Mouse (Mus musculus): ENCODE data around the gene Gcm1. TPM values are rescaled to one million over a fixed set of nuclear protein-coding genes. Genes with fewer than 3 reads are reported as not detected.

Gcm1 gene
- polyA plus RNA-seq, 1 experiment from 2014 or later, result not detected

DNA sequence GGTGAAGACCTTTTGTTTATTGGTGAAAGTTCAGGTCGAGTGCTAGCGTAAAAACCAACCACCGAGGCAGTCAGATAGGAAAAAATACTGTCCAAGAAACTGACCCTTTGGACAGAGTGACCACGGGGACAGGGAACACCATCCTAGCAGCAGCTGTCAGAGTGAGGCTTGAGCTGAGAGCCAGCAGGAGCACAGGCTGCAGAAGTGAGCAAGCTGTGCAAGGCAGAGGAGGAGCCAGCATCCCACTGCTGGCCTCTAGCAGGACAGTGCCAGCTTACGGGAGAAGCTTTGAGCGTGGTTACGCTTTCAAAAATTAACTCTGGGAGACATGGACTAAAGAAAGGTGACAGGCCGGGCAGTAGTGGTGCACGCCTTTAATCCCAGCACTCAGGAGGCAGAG lies 36.0 kb downstream of the Gcm1 start:
- no peaks in the 10 kb centered on the region for H3K4me1 ChIP-seq
- H3K36me3 ChIP-seq, result peaks cover 45% of the 10 kb centered on the region
- no peaks in the 10 kb centered on the region for H3K27me3 ChIP-seq (replicated peaks)
- 90% methylated on average over 9 of the region's 9 CpGs for WGBS
- no peak overlapping the region for H3K27ac ChIP-seq
- no peak overlapping the region for H3K4me3 ChIP-seq
- no peak overlapping the region for H3K4me2 ChIP-seq (replicated peaks)
- no peaks in the 10 kb centered on the region for H3K9me3 ChIP-seq
- no peak overlapping the region for H3K9ac ChIP-seq
- no peak for ATAC-seq (ENCODE audit: low FRiP score, low read depth)

DNA sequence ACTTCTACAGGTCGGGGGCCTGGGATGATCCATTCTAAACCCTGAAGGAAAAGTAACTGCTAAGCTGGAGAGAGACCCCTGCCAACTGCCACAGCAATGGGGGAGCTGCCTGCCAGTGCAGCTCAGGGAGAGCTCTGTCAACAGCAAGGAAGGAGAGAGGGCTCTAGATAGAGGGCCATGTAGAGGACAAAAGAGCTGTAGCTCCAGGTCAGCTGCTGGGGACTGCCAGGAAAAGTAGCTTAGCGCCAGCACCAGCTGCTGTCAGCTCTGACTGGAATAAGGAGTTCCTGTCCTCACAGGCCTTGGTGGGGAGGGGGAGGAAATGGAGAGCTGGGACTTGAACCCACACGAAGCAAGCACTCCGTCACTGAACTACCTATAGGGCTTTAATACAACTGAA lies 36.8 kb downstream of the Gcm1 start:
- Histone ChIP-seq H3K27ac (no peak overlapping the region), H3K4me1 (no peaks in the 10 kb centered on the region), H3K36me3 (peaks cover 46% of the 10 kb centered on the region), H3K9me3 (no peaks in the 10 kb centered on the region), H3K9ac (no peak overlapping the region), H3K27me3 (replicated peaks) (no peaks in the 10 kb centered on the region), H3K4me3 (no peak overlapping the region), H3K4me2 (replicated peaks) (no peak overlapping the region)
- 78% methylated on average over 4 of the region's 4 CpGs for WGBS
- no peak for ATAC-seq (ENCODE audit: low FRiP score, low read depth)

DNA sequence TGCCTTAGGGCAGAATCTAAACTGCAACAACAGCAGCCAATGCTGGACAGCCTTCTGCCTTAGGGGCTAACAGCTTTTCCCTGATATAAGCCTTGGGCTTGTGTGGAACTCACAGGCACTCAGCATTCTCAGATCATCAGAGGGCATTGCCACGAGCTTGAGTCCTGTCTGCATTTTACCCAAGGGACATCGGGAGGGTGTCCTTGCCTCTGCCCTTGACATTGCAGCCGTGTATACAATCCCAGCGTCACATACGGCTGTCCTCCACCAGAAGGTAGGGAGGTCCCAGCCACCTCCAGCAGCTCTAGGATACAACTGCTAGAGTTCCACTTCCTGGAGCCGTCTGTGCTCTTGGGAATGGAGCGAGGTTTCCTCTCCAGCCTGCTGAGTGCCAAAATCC lies 37.2 kb downstream of the Gcm1 start:
- peaks cover 42% of the 10 kb centered on the region for H3K36me3 ChIP-seq
- 86% methylated on average over 7 of the region's 7 CpGs for WGBS
- H3K27ac ChIP-seq, result no peak overlapping the region
- ATAC-seq (ENCODE audit: low FRiP score, low read depth), result no peak
- no peaks in the 10 kb centered on the region for H3K27me3 ChIP-seq (replicated peaks)
- H3K4me3 ChIP-seq, result no peak overlapping the region
- H3K9me3 ChIP-seq, result no peaks in the 10 kb centered on the region
- H3K9ac ChIP-seq, result no peak overlapping the region
- H3K4me2 ChIP-seq (replicated peaks), result no peak overlapping the region
- H3K4me1 ChIP-seq, result no peaks in the 10 kb centered on the region

DNA sequence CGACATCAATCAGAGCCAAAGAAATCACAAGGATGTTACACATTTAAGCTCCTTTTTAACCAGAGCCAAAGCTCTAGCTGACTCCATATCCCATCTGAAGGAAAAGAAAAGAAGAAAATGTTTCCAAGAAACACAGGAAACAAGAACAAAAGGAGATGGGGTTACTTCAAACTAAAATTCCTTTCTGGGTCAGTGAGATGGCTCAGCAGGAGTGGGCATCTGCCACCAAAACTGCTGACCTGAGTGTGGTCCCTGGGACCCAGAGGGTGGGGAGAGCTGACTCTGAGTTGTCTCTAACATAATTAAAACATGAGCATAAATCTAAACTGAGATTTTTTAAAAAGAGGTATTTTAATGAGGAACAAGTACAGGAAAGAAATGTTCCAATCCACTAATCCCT lies 38.2 kb downstream of the Gcm1 start:
- H3K4me2 ChIP-seq (replicated peaks), result no peak overlapping the region
- no peaks in the 10 kb centered on the region for H3K4me1 ChIP-seq
- no peak overlapping the region for H3K27ac ChIP-seq
- no peak overlapping the region for H3K4me3 ChIP-seq
- WGBS, result 93% methylated on average over 1 of the region's 1 CpGs
- H3K9me3 ChIP-seq, result no peaks in the 10 kb centered on the region
- H3K36me3 ChIP-seq, result peaks cover 35% of the 10 kb centered on the region
- ATAC-seq (ENCODE audit: low FRiP score, low read depth), result no peak
- no peaks in the 10 kb centered on the region for H3K27me3 ChIP-seq (replicated peaks)
- no peak overlapping the region for H3K9ac ChIP-seq

DNA sequence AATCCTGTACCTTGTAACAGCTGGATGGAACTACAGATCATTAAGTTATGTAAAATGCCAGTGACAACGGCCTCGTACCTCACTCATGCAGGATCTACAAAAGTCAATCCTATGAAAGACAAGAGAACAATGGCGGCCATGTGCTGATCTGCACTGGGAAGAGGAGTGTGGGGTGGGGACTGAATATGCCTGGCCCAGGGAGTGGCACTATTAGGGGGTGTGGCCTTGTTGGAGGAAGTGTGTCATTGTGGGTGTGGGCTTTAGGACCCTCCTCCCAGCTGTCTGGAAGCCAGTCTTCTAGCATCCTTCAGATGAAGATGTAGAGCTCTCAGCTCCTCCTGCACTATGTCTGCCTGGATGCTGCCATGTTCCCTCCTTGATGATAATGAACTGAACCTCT lies 38.9 kb downstream of the Gcm1 start:
- ATAC-seq (ENCODE audit: low FRiP score, low read depth), result no peak
- Histone ChIP-seq H3K9me3 (no peaks in the 10 kb centered on the region), H3K4me3 (no peak overlapping the region), H3K27ac (no peak overlapping the region), H3K27me3 (replicated peaks) (no peaks in the 10 kb centered on the region), H3K9ac (no peak overlapping the region), H3K36me3 (peaks cover 31% of the 10 kb centered on the region; the same call in 1 of the 2 replicates), H3K4me2 (replicated peaks) (no peak overlapping the region), H3K4me1 (no peaks in the 10 kb centered on the region)
- 94% methylated on average over 3 of the region's 3 CpGs for WGBS

DNA sequence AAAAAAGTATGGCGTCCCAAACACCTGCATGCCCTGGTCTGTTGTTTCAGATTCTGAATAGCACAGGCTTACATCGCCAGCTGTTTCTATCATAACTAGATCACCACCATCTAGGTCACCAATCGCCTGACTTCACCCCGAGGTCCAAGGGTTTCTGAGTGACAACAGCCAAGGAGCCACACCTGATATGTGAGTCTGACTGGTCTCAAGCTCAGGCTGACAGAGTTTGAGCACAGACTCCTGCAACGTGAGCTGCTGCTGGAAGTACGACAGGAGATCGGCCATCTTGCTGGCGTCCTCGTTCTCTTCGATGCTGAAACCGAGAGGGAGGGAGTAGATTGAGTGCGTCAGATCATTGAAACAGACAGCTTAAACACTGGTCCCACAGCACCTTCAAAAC lies 44.0 kb downstream of the Gcm1 start:
- 96% methylated on average over 12 of the region's 12 CpGs for WGBS
- Histone ChIP-seq H3K9ac (no peak overlapping the region), H3K4me3 (no peak overlapping the region), H3K4me2 (replicated peaks) (no peak overlapping the region), H3K27me3 (replicated peaks) (no peaks in the 10 kb centered on the region), H3K36me3 (peaks cover 50% of the 10 kb centered on the region), H3K27ac (no peak overlapping the region), H3K4me1 (no peaks in the 10 kb centered on the region), H3K9me3 (no peaks in the 10 kb centered on the region)
- no peak for ATAC-seq (ENCODE audit: low FRiP score, low read depth)

DNA sequence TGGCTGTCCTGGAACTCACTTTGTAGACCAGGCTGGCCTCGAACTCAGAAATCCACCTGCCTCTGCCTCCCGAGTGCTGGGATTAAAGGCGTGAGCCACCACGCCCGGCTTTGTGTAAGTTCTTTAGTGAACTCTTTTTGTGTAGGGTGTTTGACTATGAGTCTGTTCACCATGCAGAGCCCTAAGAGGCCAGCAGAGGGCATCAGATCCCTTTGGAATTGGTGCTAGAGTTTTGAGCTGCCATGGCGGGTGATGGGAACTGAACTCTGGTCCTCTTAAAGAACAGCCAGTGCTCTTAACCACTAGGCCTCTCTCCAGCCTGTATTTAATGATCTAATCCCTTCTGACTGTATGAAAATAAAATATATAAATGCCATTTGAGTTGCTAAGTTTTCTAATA lies 44.7 kb downstream of the Gcm1 start:
- Histone ChIP-seq H3K4me2 (replicated peaks) (no peak overlapping the region), H3K27ac (no peak overlapping the region), H3K9me3 (no peaks in the 10 kb centered on the region), H3K4me3 (no peak overlapping the region), H3K27me3 (replicated peaks) (no peaks in the 10 kb centered on the region), H3K36me3 (peaks cover 55% of the 10 kb centered on the region), H3K9ac (no peak overlapping the region), H3K4me1 (no peaks in the 10 kb centered on the region)
- whole genome bisulfite sequencing, result 98% methylated on average over 6 of the region's 6 CpGs
- no peak for ATAC-seq (ENCODE audit: low FRiP score, low read depth)

DNA sequence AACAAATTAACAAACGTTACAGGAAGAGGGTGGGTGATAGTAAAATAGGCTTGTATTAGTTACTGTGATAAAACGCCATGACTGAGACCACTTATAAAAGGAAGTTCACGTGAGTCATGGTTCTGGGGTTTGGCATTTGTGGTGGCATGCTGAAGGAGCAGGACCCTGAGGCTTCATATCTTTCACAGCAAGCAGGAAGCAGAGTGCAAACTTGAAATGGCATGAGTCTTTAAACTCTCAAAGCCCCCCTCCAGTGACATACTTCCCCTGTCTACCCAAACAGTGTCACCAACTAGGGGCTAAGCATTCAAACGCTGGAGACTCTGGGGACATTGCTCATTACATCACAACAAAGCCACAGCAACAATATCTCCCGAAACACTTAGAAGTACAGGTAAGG lies 49.2 kb downstream of the Gcm1 start:
- Histone ChIP-seq H3K9ac (no peak overlapping the region), H3K36me3 (peaks cover 41% of the 10 kb centered on the region), H3K9me3 (no peaks in the 10 kb centered on the region), H3K27me3 (replicated peaks) (no peaks in the 10 kb centered on the region), H3K27ac (no peak overlapping the region), H3K4me2 (replicated peaks) (no peak overlapping the region), H3K4me1 (no peaks in the 10 kb centered on the region), H3K4me3 (no peak overlapping the region)
- ATAC-seq (ENCODE audit: low FRiP score, low read depth), result no peak
- 88% methylated on average over 5 of the region's 5 CpGs for WGBS

DNA sequence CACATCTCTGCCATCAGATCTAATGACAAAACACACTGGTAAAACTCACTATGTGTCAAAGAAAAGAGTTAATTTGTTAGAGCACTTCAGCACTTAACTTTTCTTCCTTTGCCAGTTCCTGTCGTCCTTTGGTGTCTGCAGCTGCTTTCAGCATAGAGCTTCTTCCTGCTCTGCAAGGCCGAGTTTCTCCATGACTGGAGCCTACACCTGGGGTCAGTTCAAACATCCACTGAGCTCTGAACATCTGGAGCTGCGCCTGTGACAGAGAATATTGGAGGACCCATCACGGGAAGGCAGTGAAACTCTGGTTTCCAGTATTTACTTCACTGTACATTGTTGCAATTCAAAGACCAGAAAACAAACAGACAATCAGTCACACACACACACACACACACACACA lies 49.7 kb downstream of the Gcm1 start:
- Histone ChIP-seq H3K27ac (no peak overlapping the region), H3K4me3 (no peak overlapping the region), H3K36me3 (peaks cover 39% of the 10 kb centered on the region), H3K9ac (no peak overlapping the region), H3K9me3 (no peaks in the 10 kb centered on the region), H3K4me1 (no peaks in the 10 kb centered on the region), H3K4me2 (replicated peaks) (no peak overlapping the region), H3K27me3 (replicated peaks) (no peaks in the 10 kb centered on the region)
- ATAC-seq (ENCODE audit: low FRiP score, low read depth), result no peak
- WGBS, result 84% methylated on average over 4 of the region's 4 CpGs

DNA sequence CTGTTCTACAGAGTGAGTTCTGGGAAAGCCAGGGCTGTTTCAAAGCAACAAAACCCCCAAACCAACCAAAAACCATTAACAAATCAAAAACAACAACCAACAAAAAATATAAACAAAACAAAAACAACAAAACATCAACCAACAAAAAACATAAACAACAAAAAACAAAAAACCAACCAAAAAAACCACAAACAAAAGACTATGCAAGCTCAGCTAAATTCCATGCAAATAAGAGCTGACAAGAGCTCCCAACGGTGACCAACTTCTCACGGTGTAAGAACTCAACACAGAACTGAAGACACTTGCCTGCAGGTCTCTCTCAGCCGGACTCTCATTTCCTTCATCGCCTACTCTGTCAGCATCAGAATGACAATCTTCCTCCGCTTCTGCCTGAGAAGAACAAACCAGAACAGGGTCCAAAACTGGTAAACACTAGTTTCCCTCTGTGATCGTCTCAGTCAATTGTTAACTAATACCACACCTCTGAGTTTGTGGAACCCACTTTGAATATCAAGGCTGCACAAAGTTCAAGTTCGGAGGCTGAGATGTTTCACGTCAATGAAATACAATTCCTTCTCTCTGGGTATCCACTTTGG lies 52.3 kb downstream of the Gcm1 start:
- Histone ChIP-seq H3K4me1 (peaks cover 8% of the 10 kb centered on the region; the same call in 1 of the 2 replicates), H3K36me3 (peaks cover 16% of the 10 kb centered on the region; the same call in 1 of the 2 replicates), H3K4me3 (no peak overlapping the region), H3K4me2 (replicated peaks) (no peak overlapping the region), H3K9me3 (no peaks in the 10 kb centered on the region), H3K27ac (no peak overlapping the region), H3K9ac (no peak overlapping the region), H3K27me3 (replicated peaks) (no peaks in the 10 kb centered on the region)
- 91% methylated on average over 8 of the region's 8 CpGs for WGBS
- no peak for ATAC-seq (ENCODE audit: low FRiP score, low read depth)

DNA sequence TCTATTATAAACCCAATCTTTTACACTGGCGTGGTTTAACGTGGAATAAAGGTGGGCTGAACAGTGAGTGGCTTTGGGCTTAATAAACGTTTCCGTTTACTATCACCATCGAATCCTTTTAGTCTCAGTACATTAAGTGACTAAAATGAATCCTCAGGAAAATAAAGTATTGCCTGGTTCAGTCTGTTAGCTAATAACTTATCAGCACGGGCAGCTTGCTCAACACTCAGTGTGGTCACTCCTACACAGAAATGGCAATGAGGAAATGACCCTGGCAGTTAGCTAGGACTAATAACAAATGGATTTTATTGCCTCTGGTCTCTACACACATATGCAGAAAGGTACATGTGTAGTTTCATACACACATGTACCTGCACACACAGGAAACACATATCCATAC lies 53.2 kb downstream of the Gcm1 start:
- H3K27me3 ChIP-seq (replicated peaks), result no peaks in the 10 kb centered on the region
- peaks cover 14% of the 10 kb centered on the region; the same call in 1 of the 2 replicates for H3K36me3 ChIP-seq
- peaks cover 8% of the 10 kb centered on the region; the same call in 1 of the 2 replicates for H3K4me1 ChIP-seq
- no peak for ATAC-seq (ENCODE audit: low FRiP score, low read depth)
- H3K9me3 ChIP-seq, result no peaks in the 10 kb centered on the region
- no peak overlapping the region for H3K9ac ChIP-seq
- no peak overlapping the region for H3K4me2 ChIP-seq (replicated peaks)
- no peak overlapping the region for H3K4me3 ChIP-seq
- 87% methylated on average over 6 of the region's 6 CpGs for WGBS
- no peak overlapping the region for H3K27ac ChIP-seq

DNA sequence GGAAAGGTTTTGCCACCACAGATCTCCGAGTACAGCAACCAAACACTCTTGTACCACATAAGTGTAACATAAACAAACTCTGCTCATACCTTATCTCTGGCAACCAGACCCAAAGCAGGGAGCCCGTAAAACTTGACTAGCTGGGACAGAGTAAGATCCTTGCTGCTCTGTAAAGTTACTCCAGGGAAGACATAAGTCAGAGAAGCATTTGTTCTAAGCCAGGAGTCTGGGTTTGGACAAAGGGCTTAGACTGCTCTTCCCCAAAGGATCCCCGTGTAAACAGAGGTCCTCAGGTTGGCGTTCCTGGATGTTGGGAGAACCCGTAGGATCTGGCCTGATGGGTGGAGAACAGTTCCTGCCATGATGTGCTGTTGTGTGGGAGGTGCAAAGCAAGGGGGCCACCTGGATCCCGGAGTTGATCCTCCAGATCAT lies 53.8 kb downstream of the Gcm1 start:
- Histone ChIP-seq H3K4me2 (replicated peaks) (no peak overlapping the region), H3K9me3 (no peaks in the 10 kb centered on the region), H3K9ac (no peak overlapping the region), H3K36me3 (peaks cover 10% of the 10 kb centered on the region; the same call in 1 of the 2 replicates), H3K4me3 (no peak overlapping the region), H3K27ac (no peak overlapping the region), H3K27me3 (replicated peaks) (no peaks in the 10 kb centered on the region), H3K4me1 (peaks cover 8% of the 10 kb centered on the region; the same call in 1 of the 2 replicates)
- 84% methylated on average over 6 of the region's 6 CpGs for WGBS
- no peak for ATAC-seq (ENCODE audit: low FRiP score, low read depth)

DNA sequence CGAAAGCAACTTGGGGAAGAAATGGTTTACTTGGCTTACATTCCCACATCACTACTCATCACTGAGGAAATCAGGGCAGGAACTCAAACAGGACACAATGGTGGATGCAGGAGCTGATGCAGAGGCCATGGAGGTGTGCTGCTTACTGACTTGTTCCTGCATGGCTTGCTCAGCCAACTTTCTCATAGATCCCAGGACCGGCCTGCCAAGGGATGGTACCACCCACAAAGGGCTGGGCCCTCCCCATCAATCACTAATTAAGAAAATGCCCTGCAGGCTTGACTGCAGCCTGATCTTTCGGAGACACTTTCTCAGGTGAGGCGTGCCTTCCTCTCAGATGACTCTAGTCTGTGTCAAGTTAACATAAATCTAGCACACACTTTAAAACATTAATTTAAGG lies 55.1 kb downstream of the Gcm1 start:
- peaks cover 8% of the 10 kb centered on the region; the same call in 1 of the 2 replicates for H3K4me1 ChIP-seq
- H3K4me2 ChIP-seq (replicated peaks), result peak overlapping the region; percentile 88
- H3K9ac ChIP-seq, result no peak overlapping the region
- peaks cover 3% of the 10 kb centered on the region; the same call in 1 of the 2 replicates for H3K36me3 ChIP-seq
- H3K9me3 ChIP-seq, result no peaks in the 10 kb centered on the region
- H3K27ac ChIP-seq, result no peak overlapping the region
- no peak for ATAC-seq (ENCODE audit: low FRiP score, low read depth)
- H3K4me3 ChIP-seq, result no peak overlapping the region; the same call in 1 of the 2 replicates
- WGBS, result 73% methylated on average over 4 of the region's 4 CpGs
- no peaks in the 10 kb centered on the region for H3K27me3 ChIP-seq (replicated peaks)

All from neural tube, embryonic 12.5 days (tissue).